Mouse (Mus musculus): ENCODE results near the gene Mpdu1.
"Not testable (repeated sequence)": the region's sequence is repeated elsewhere in the genome, so short reads cannot be mapped to it uniquely, and the experiment has no call there.

The Mpdu1 gene

DNA sequence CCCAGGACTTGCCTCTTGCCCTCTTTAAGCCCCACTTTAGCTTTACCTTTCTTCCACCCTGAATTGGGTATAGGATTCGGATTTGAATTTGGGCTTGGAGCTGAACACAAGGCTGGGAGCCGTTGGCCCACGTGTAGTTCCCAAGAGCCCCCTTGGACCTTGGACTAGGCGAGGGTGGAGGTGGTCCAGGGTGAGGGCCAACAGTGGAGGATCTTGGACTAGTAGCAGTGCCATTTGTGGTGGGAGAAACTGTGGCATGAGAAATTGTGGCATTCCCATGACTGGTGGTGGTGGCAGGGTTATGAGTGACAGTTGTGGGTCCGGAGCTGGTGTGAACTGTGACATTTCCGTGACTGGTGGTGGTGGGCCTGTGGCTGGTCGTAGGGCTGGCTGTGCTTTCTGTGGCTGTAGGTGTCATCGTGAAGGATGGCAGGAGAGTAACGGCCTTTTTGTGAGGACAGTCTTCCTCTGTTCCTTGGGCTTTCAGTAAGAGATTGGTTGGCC, 3.1 kb upstream of the Mpdu1 start:
- no peak for DNase-seq (ENCODE audit: low spot score in 2 of 2)

DNA sequence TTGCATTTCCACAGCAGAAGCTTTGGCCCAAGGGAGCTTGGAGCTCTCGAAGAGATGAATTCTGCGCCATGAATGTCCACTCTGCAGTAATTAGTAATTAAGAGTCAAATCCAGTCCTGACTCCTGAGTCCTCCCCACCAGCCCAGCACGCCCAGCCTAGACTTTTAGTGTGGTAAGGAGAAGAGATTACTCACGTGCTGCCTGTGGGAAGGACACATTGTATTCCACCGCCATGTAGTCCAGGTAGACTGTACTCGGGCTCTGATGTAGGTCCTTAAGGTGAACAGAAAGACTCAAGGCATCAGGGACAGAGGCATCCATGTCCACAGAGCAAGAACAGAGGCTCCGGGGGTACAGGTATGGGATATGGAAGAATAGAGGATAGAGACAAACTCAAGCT, 2.4 kb upstream of the Mpdu1 start:
- no peak for DNase-seq (ENCODE audit: low spot score in 2 of 2)

DNA sequence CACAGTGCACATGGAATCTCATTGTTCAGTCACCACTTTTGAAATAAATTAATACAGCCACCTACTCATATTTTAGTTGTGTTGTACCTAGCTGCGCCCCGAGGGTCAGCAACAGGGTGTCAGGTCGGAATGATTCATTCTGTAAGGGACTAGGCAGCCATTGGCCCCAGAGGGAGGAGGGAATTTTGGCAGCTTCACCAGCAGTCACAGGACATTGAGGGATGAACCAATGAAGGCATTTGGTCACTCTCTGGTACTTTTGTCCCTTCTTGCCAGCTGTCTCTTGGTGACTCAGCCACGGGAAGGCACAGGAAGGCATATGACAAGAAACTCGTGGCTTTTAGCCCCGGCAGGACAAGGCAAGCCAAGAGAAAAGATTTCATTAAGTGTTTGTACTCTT, 1.4 kb upstream of the Mpdu1 start:
- DNase-seq (ENCODE audit: low spot score in 2 of 2): no peak

DNA sequence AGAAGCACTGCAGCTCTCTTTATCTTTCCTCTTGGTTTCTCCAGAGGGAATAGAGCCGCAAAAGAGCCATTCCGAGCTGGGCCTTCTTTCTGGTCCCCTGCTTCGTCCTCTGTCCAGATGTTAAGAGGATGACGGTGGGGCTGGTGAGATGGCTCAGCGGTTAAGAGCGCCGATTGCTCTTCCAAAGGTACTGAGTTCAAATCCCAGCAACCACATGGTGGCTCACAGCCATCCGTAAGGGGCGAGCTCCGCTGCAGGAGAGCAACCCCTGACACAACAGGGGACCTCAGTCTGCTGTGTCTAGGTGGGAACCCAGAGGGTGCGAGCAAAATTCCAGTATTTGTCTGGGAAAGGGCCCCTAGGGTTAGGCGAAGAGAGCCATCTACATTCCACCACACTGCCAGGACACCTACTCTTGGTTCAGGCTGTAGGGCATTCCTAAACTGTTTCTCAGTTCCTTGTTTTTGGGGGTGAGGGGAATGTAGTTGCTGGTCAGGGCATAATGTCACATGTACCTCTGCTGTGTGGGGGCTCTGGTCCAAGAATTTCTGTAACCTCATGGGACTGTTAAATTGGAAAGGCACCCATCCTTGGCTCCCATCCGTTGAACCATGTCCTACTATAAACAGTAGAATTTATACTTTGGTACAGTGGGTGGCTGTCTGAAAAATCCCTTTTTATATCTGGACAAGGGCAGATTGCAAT, 677 bp upstream of the Mpdu1 start:
- DNase-seq (ENCODE audit: low spot score in 2 of 2): no peak

DNA sequence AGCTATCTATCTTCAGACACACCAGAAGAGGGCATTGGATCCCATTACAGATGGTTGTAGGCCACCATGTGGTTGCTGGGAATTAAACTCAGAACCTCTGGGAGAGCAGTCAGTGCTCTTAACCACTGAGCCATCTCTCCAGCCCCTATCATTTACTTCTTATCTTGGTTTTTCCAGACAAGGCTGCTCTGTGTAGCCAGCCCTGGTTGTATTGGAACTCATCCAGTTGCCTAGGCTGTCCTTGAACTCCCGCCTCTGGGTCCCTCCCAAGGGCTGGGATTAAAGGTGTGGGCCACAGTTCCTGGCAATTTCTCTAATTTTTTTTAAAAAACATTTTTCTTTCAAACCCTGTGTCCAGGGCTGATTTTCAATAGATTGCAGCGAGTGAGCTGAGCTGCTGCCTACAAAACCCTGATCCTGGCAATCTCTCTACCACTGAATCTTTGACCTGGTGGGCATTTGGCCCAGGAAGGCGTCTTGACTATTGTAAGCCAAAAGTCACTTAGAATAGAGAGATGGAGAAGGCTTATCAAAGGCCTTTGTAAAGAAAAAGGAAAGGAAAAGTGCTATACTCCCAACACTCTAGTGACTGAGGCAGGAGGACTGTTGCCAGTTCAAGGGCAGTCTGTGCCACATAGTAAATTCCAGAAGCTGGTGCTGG, 1.1 kb downstream of the Mpdu1 start:
- no peak for DNase-seq (ENCODE audit: low spot score in 2 of 2)

DNA sequence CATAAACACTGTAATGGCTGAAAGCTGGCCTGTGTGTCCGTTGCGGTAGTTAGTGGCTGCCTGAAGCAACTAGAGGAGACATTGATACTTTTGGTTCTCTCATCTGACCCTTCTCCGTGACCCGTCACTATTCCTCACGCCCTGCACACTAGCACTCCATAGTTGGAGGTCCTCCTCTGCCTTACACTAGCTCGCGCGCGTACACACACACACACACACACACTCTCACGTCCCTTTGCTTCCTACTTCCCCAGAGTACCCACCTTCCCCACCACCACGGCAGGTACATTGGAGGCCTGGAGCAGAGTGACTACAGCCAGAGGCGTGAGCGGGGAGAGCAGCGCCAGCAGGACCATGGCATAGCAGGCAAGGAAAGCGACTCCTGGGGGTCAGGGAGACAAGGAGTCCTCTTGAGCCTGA, 5.0 kb downstream of the Mpdu1 start:
- DNase-seq (ENCODE audit: low spot score in 2 of 2): no peak

DNA sequence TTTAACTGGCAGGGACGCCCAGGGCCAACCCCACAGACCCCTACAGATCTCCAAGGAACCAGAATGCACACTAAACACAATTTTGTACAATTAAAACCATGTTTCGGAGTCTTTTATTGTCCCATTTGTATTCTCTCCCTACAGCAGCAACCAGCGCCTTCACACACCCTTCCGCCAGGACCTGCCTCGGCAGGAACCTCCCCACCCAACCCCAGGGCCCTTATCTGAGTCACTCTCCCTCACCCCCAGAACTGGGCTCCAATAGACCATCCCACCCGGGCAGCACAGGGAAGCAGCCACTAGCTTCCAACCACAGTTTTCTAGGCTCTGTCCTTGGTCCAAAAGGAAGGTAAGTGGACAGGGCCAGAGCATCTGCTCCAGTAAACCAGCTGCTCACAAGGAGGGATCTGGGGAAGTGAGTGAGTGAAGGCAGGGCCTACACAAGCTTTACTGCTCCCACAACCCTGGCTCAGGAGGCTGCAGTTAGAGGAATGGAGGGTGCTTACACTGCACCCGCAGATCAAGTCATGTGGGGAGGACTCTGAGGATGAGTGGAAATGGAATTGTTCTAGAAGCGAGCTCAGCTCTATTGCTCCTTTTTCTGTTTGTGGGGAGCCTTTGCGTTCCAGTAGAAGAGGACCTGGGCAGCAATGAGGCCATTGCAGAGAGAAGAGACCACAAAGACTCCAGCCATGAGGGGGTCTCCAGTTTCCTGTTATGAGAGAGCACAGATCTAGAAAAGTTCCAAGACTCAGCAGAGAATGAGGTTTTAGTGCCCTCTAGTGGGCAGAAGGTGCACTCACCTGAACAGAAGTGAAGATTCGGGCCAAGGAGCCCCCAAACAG, 5.6 kb downstream of the Mpdu1 start:
- peak in 1 of 2 experiments; percentile 68 for DNase-seq (ENCODE audit: low spot score in 2 of 2)

DNA sequence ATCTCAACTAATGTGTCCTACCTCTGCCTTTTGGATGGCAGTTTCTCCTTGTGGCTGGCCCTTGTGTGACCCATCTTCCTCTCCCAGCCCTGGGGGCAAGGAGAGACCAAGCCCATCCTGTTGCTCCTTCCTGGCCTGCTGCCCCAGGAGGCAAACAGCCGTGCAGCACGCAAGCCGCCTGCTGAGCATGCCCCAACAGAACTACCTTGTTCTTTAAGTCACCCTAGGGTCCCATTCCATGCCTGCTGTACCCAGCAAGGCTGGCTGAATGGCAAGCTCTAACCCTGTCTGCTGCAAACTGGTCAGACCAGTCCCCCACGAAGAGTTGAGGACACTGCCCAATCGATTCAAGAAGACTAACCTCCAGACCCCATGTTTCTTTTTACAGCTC, 6.4 kb downstream of the Mpdu1 start:
- no peak for DNase-seq (ENCODE audit: low spot score in 2 of 2)

DNA sequence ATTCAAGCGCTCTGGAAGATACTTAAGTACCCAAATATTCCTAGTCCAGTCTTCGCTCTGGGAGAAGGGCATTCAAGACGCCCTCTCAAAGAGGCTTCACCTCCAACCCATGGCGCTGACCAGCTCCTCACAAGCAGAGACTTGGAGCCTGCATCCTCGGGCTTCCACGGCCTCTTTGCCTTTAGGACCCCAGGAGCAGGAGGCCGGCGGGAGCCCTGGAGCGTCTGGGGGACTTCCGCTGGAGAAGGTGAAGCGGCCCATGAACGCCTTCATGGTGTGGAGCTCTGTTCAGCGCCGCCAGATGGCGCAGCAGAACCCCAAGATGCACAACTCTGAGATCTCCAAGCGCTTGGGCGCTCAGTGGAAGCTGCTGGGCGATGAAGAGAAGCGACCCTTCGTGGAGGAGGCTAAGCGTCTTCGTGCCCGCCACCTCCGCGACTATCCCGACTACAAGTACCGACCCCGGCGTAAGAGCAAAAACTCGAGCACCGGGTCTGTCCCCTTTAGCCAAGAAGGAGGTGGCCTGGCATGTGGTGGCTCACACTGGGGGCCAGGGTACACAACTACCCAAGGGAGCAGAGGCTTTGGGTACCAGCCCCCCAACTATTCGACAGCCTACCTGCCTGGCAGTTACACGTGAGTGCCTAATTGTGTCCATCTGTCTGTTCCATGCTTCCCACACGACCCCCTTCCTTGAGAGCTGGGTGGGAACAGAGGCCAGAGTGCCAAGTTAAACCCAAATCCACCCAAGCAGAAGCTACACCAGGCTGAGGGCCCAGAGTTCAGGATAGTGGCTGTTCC, 7.0 kb downstream of the Mpdu1 start, which contains the start of gene Sox15:
Gene Sox15, plus strand, starts transcription at position 51 of the 801 bp plus-strand sequence.
- peak; percentile 70 to 85 for DNase-seq (ENCODE audit: low spot score in 2 of 2)

DNA sequence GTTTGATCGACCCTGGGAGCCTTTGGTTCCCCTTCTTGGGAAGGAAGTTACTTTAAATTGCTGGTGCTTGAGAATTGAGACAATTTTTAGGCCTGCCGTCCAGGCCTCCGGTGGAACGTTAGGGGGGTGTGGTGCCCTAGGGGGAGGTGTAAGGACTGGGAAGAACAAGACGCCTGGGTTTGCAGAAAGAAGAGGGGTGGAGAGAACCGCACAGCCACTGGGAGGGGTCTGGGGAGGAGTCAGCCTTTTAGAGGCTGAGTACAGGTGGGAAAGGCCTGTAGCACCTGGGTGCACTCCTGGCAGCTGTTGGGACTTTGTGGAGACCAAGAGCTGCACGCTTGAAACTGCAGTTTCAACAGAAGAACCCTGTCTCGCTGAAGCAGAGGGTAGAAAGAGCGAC, 7.7 kb downstream of the Mpdu1 start:
- no peak for DNase-seq (ENCODE audit: low spot score in 2 of 2)

DNA sequence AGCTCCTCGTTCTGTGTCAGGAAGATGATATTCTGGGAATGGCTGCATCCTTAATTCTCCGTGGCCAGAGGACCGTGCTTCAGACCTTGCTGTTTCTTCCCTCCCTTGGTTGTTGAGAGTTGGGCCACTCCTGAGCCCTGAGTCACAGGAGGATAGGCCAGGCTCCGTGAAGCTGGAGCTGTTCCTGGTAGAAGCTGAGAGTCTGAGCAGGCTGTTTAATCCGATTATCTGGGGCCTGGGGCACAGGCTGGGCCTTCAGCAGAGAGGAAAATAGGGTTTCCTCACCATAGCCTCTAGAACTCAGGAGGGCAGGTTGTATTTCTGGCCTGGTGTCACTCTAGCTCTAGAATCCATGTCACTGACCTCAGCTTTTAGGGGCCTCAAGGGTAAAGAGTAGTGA, 9.0 kb downstream of the Mpdu1 start:
- no peak for DNase-seq (ENCODE audit: low spot score in 2 of 2)

DNA sequence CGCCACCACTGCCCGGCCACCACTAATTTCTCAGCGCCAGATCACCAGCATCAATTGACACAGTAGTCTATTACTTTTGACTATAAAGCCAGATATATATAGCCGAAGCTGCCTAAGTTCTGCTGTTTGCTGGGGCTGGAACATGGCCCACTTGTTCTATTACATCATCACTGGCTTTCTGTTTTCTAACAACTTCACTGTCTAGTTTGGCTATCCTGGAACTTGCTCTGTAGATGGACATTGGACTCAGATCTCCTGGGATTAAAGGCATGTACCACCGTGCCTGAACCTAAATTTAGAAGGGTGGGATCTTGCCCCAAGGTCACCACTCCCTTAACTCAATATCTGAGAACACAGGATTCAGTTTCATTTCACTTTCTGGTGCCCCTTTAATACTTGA, 16.6 kb downstream of the Mpdu1 start:
- no peak for DNase-seq (ENCODE audit: low spot score in 2 of 2)

DNA sequence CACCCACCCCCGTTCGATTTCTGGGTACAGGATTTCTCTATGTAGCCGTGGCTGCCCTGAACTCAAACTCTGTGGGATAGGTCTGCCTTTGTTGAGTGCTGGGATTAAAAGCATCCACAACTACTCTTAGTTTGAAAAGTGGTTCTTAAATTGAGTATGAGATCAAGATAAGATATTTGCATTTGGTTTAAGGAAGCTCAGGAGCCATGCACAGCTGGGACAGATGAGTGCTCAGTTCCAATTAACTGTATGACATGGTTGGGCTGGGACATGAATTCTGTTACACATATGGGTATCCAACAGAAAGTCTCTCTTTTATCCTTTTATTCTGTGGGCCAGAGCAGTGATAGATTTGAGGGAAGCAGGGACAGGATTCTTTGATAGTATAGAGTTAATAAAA, 27.0 kb downstream of the Mpdu1 start:
- DNase-seq (ENCODE audit: low spot score in 2 of 2): no peak

DNA sequence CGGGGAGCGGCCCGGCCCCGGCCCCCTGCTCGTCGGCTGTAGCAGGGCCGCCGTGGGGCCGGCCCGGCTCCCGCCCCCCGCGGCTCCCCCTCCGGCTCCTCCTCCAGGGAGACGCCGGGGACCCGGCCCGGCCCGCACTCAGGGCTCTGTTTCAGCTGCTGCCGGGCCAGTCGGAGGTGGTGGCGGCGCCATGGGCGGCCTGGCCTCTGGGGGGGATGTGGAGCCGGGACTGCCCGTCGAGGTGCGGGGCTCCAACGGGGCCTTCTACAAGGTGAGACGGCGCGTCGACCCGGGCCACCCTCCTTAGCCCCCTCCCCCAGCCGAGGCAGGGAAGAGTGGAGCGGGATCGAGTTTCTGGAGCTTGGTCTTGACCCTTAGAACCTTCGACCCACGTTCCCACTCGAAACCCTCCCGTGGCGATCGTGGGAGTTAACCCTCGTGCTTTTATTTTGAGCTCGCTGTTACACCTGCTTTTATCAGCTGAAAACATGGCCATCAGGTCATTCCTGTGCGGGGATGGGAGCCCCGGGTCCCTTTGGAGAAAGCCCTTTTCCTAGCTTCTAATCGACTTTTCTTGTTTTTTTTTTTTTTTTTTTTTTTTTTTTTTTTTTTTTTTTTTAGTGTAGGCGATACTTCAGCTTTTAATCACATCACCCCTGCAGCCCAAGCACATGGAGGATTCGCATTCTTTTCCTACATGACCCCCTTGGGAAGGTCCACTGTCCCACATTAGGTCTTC, 29.1 kb downstream of the Mpdu1 start:
- no peak for DNase-seq (ENCODE audit: low spot score in 2 of 2)

DNA sequence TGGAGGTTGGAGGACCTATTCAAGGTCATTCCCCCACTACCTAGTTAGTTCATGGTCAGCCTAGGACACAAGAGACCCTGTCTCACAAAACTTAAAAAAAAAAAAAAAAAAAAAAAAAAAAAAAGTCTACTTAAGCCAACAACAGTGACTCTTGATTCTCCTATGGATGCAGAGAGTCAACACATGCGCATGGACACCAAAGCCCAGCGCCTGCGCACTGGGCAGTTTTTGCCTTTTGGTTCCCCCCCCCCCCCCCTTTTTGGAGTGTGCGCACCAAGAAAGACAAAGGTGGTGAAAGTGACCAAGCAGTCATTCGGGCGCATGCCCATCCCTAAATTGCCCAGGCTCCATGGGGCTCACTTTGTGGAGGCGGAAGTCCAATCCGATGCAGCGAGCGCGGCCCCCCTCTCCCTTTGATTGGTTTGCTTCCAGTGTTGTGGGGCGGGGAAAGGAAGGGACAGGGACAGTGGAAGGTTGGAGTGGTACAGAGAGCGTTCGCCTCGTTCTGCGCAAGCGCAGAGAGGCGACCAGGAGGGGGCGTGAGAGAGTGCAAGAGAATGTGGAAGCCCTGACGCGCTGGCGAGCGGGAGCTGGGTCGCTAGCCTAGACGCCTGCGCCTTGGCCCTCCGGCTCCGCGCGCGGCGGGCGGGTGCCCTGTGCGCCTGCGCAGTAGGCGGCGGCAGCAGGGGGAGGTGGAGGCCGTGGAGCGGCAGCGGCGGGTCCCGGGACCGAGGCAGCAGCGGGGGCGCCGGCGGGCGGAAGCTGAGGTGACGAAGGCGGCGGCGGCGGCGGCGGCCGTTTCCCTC, 30.0 kb downstream of the Mpdu1 start, which contains the start of gene Fxr2:
Gene Fxr2, plus strand, starts transcription at position 707 of the 806 bp plus-strand sequence.
- peak; percentile 100 for DNase-seq (ENCODE audit: low spot score in 2 of 2)

DNA sequence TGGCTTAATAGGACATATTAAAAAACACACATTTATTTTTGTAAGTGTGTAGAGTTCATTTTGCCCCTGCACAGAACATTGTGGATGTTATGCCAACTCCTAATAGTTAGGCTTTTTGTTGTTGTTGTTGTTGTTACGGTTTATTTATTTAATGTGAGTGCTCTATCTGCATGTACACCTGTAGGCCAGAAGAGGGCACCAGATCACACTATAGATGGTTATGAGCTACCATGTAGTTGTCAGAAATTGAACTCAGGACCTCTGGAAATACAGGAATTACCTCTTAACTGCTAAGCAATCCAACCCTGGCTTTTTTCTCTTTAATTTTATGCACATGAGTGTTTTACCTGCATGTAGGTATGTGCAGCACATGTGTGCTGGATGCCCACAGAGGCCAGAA, 32.6 kb downstream of the Mpdu1 start:
- DNase-seq (ENCODE audit: low spot score in 2 of 2): no peak

DNA sequence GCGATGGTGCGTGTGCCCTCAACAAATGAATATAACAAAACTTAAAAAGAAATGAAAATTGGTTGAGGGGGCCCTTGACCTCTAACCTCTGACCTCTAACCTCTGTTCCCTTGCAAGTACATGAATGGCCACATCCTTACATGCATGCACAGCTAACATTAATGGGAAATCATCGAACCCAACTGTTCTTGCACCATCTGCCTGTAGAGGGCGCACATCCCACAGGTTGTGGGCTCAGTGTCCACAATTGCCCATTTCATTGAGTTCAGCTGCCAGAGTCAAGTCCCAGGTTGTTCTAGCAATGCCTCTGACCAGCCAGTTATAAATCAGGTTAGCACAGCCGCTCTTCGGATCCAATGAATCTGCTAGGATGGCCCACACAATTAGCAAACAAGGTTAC, 34.2 kb downstream of the Mpdu1 start:
- peak; percentile 78 to 80 for DNase-seq (ENCODE audit: low spot score in 2 of 2)

DNA sequence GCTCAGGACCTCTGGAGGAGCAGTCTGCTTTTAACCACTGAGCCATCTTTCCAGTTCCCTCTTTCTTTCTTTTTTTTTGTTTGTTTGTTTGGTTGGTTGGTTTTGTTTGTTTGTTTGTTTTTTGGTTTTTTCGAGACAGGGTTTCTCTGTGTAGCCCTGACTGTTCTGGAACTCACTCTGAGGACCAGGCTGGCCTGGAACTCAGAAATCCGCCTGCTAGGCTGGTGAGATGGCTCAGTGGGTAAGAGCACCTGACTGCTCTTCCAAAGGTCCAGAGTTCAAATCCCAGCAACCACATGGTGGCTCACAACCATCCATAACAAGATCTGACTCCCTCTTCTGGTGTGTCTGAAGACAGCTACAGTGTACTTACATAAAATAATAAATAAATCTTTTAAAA, 38.1 kb downstream of the Mpdu1 start:
- DNase-seq (ENCODE audit: low spot score in 2 of 2): not testable (repeated sequence)

DNA sequence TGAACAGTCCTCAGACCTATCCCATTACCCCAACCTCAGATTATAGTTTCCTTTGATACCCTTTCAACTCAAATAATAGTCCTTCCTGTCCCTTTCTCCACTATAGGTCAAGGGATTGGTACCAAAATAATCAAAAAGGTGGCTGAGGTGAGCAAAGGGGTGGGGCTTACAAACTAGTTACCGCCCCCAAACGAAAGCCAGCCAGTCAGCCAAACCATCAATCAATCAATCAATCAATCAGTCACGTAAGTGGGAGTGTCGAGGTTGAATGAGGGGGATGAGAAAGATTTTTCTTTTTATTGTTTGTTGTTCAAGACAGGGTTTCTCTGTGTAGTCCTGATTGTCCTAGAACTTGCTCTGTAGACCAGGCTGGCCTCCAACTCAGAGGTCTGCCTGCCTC, 39.4 kb downstream of the Mpdu1 start:
- DNase-seq (ENCODE audit: low spot score in 2 of 2): no peak

DNA sequence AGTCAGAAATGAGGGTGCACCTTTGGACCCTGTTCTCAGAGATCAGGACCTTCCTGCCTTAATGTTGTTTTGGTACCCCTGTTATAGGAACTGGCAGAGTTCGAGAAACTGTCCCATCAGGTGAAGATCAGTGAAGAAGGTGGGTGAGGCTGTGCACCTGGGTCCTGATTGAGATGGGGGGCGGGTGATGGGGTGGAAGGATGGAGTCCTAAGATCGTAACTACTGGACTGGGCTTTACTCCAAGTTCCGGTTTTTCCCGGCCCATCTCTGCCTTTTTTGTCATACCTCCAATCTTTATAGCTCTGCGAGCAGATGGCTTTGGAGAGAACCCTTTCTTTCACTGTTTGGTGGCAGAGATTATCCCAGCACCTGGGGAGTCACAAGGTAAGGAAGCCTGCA, 40.0 kb downstream of the Mpdu1 start:
- no peak for DNase-seq (ENCODE audit: low spot score in 2 of 2)
